Mouse (Mus musculus): Measurements from ENCODE around the gene Tenm2.

Gene Tenm2

GRCm38 (mm10) chr11:36592471-36592870, 643.3 kb downstream of the Tenm2 start:
- no peak for DNase-seq (ENCODE audit: low read depth)

DNA sequence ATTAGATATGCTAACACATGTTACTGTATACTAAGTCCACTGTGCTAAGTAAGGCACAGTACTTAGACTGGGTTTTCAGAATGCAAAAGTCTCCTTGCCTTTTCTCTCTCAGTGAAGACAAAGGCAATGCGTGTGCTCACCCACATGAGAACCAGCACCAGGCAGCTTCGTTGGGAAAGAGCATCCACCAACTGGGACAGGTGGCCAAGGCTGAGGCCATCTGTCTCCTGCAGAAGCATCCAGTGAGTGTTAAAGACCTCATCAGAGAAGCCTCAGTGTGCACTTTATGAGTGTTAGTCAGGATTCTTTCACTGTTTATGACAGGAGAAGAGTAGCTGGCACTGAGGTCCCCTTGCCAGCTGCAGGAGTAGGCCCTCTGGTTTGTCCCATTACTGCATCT, 669.6 kb downstream of the Tenm2 start:
- no peak for DNase-seq (ENCODE audit: low read depth)

- no peak for DNase-seq (ENCODE audit: low read depth)
Observed at GRCm38 (mm10) chr11:36562851-36563250, 672.9 kb downstream of the Tenm2 start.

- DNase-seq (ENCODE audit: low read depth), result no peak
Observed at GRCm38 (mm10) chr11:36560785-36561548, 674.8 kb downstream of the Tenm2 start.

DNA sequence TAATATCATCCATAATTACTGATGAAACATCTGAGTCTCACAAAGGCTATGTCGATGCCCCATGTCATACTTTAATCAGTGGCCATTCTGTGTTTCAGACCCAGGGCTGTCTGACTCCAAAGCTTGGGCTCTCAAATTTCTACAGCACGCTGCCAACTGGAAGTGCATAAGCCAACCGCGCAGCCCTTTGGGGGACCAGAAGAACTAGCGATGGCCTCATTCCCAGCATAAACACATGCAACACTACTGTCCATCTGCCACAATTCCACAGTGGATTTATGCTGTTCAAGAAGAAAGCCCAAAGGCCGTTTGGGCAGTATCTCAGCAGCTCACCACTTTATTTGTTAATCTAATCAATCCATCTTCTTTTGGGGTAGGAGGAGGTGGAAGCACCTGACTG, 678.4 kb downstream of the Tenm2 start:
- no peak for DNase-seq (ENCODE audit: low read depth)

DNA sequence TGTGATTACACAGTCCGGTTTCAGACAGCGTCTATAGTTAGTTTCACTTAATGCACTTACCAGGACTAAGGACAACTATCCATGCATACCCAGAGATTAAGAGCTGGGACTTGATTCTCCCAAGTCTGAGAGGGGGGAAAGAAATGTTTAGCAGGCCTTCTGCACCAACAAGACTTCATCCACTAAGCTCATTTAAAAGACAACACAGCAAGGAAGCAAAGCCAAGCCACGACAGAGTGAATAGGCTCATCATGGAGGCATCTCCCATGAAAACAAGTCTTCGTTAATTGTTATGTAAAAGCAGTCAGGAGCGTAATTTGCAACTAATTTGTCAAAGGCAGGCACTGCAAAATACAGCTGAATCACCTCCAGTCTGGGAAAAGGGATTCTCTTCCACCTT, 682.5 kb downstream of the Tenm2 start:
- DNase-seq (ENCODE audit: low read depth), result no peak

DNA sequence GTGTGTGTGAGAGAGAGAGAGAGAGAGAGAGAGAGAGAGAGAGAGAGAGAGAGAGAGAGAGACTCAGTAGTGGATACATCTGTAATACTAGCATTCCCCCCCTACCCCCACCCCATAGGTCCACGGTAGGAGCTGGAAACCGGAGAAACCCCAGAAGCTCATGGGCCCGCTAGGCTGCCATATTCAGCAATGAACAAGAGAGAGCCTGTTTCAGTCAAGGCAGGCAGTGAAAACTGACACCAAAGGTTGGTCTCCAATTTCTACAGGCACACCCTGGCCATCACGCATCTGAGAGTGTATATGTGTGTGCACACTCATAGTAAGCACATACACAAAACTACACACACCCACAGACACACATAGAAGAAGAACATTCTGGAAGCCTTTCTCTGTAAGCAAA, 685.1 kb downstream of the Tenm2 start:
- DNase-seq (ENCODE audit: low read depth), result no peak

GRCm38 (mm10) chr11:36549398-36550139, 686.2 kb downstream of the Tenm2 start:
- DNase-seq (ENCODE audit: low read depth), result no peak

DNA sequence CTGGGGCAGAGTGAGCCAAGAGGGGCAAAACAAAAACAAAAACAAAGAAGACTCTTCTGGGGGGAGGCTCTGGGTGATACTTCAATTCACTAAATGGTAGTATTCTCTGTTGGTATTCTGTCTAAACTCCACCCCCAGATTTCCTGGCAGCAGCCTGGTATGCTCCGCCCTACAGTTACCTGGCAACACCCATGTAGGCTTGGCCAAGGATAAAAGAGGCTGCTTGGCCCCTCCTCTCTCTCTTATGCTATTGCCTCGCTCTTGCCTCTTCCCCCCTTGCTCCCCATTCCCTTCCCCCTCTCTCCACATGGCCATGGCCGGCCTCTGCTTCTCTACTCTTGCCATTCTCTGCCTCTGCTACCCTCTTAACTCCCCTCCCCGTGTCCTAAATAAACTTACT, 687.6 kb downstream of the Tenm2 start:
- no peak for DNase-seq (ENCODE audit: low read depth)

DNA sequence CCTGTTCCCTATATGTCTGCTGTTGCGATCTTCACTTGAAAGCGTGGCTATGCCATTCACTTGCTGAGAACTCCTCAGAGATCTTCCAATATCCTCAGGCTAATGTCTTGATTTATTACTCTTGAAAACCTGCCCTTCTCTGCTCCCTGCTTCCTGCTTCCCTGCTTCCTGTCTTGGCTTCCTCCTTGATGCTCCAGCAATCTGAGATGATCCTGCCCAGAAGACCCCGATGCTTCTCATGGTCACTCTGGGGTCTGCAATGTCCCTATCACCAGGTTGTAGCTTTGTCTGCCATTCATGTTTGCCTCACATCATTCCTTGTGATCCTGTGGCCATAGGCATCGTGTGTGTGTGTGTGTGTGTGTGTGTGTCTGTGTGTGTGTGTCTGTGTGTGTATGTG, 697.6 kb downstream of the Tenm2 start:
- no peak for DNase-seq (ENCODE audit: low read depth)

- DNase-seq (ENCODE audit: low read depth), result no peak
Observed at GRCm38 (mm10) chr11:36537573-36538133, 698.1 kb downstream of the Tenm2 start.

DNA sequence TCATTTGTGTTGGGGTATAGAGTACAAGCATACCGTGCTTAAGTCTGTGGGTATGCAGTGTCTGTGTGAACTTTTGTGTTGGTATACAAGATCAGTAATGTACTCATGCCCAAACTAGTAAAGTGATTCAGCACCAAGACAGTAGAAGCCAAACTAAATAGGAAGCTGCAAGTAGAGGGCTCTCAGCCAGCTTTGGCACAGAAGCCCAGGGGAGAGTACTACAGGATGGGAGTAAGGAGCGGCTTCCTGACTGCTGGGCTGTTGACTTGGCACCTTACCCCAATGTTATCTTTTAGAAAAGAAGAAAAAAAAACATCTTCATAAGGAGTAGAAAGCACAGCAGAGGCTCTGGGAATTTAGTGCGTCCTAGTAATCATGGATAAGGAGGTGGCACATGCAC, 700.2 kb downstream of the Tenm2 start:
- no peak for DNase-seq (ENCODE audit: low read depth)

DNA sequence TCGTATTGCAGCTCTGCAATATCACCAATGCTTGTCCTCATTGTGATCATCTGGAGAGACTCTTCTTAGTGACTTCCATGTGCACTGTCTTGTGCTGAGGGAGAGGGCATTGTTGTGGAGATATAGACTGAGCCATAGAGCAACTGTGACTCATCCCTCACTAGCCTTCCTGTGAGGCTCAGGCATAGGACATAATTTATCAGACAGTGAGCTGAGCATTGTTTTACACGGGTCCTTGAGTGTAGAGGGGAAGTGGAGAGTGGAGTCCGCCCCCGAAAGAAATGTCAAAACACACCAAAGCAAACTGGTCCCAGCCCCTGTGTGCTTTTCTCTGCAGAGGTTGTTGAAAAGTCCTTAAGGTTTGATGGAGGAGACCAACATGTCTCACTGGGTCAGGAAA, 704.1 kb downstream of the Tenm2 start:
- no peak for DNase-seq (ENCODE audit: low read depth)

GRCm38 (mm10) chr11:36527509-36527908, 708.3 kb downstream of the Tenm2 start:
- no peak for DNase-seq (ENCODE audit: low read depth)

GRCm38 (mm10) chr11:36526381-36526780, 709.4 kb downstream of the Tenm2 start:
- no peak for DNase-seq (ENCODE audit: low read depth)

GRCm38 (mm10) chr11:36512468-36512867, 723.3 kb downstream of the Tenm2 start:
- no peak for DNase-seq (ENCODE audit: low read depth)

DNA sequence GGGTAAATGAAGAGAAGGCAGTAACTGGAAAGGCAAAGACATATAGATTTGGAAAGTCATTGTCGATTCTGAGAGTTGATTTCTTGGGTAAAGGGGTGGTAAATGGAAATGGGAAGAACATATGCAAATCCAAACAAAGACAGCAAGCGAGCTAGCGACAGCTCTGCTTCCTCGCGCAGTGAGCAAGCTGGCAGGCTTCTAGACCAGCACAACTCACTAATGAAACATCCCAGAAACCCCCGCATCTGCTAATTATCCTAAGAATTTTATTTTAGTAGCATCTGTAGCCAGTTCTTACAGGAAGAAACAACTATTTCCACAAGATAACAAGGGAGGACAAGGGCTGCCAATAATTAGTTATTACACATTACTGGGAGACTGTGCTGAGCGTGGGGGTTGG, 727.5 kb downstream of the Tenm2 start:
- no peak for DNase-seq (ENCODE audit: low read depth)

DNA sequence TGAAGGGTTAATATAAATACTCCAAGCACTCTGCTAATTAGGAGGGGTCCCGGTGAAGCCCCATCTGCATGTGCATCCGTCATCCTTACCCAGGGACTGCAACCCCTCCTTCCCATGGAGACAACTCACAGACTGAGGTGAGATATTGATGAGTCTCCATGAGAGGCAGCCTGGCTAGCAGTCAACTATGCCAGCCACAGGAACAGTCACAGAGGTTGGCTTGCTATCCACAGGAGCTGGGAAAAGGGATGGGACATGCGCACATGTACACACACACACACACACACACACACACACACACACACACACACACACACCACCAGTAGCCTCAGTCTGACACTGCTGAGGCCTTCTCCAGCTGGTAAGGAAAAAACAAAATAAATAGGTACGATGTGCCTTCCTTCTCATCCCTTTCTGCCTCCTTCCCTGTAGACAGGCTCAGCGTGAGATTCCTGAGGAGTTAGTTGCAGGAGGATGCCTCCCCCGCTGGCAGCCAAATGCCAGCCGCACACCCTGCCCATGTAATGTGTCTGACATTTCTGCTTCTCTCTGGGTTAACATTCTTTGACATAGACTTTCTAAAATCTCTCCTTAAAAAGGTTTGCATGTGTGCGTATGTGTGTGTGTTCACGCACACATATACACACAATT, 740.7 kb downstream of the Tenm2 start:
- no peak for DNase-seq (ENCODE audit: low read depth)

DNA sequence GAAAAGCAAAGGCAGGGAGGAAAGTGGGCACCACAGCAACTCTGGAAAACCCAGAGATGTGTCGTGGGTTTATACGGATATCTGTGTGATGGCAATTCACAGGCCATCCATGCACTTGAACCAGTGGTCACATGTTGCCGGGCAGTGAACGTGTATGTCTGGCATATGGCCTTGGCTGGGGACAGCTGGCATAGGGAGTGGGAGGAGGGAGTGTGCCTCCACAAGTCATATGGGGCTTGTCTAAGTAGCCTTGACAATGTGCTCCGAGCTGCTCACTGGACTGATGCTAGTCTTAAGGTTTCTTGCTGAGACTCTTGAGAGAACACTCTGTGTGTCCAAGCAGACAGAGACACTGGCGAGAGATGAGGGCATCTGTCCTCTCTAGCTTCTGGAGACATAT, 743.5 kb downstream of the Tenm2 start:
- no peak for DNase-seq (ENCODE audit: low read depth)

GRCm38 (mm10) chr11:36490085-36490484, 745.7 kb downstream of the Tenm2 start:
- no peak for DNase-seq (ENCODE audit: low read depth)

DNA sequence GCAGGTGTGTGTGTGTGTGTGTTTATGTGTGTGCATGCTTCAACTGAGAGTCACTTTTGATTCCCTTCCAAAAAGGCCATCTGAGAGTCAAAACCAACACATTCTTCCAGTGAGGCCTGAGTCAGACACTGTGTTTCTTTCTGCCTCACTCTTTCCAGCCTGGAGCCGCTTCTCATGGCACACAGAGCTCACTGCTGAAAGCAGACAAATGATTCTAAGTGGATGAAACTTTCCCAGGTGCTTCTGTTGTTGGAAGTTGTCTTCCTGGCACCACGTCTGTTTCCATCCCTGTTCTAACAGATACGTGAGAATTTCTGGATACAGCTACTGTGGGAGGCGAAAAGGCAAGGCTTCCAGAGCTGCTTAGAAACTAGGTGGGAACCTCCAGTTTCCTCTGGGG, 747.1 kb downstream of the Tenm2 start:
- DNase-seq (ENCODE audit: low read depth), result no peak

DNA sequence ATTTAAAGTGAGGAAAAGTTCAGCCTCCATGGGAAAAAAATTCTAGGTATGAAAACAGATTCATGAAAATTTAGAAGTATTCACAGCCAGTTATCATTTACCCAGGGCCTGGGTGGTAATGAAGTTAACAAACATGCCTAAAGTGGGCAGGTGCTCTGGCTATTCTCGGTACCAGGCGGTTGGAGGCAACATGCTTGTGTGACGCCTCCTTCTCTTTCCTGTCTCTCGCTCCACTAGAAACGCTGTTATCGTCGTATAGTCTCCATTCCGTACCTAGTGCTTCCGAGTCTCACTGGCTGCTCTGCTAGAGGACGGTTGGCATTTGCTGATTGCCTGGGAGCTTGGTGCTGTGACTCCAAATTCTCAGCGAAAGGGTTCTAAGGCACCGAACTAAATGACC, 749.7 kb downstream of the Tenm2 start:
- DNase-seq (ENCODE audit: low read depth), result no peak

All from naive thymus-derived CD4-positive, alpha-beta T cell, adult 2 months (primary cell).